Comparison of ENCODE assay signal across 19 mouse cellular contexts in genomic region chr19:58238325-58238724, GRCm38 (mm10).
DNase-seq lines count a peak whose midpoint lies in the region.
"Had no signal": no experiment of that assay in that cellular context is flagged by ENCODE, and none has a peak within 500 bp of the region (broad histone marks: within the 10 kb centered on the region; RNA-seq: fewer than 3 reads in every experiment).

No protein-coding gene starts in this region.

- DNase-seq in 416B (ENCODE audit: low read depth), result peak; percentile 11
- DNase-seq in T-cell, adult 2 months (ENCODE audit: low spot score), result peak; percentile 23
- DNase-seq in induced T-regulatory cell, adult 2 months (ENCODE audit: low read depth), result peak; percentile 9
- DNase-seq in natural killer cell, adult 2 months (ENCODE audit: low spot score in 2 of 2), result peak; percentile 2 to 18
- DNase-seq in kidney, postnatal 36 days, result no peak
- DNase-seq in adrenal gland, postnatal 36 days, result no peak
- DNase-seq in gastrocnemius, adult 8-10 months (ENCODE audit: low spot score in 2 of 2), result no peak
- DNase-seq: adrenal gland, postnatal 14 days; B cell, adult 2 months; cerebellum, adult 18-20 months; cerebellum, postnatal 14 days; gastrocnemius, postnatal 14 days; kidney, adult 18-20 months; kidney, postnatal 25 days; left cerebral cortex, postnatal 4 days; liver, postnatal 0 days; lung, postnatal 36 days; midbrain, embryonic 14.5 days; thymus, postnatal 4 days had no signal

Comparison
In these comparisons a context has a peak if more than half of its experiments do, and no peak if none do; other contexts are left out.
1. DNase-seq: peak in 416B (single experiment), T-cell, adult 2 months (single experiment), induced T-regulatory cell, adult 2 months (single experiment) and natural killer cell, adult 2 months (2 of 2); none in kidney, postnatal 36 days (0 of 2), adrenal gland, postnatal 36 days (0 of 2) and gastrocnemius, adult 8-10 months (0 of 2).